Mouse (Mus musculus) MEL (cell line): ENCODE measurements around the gene Slc44a2. TPM values are rescaled to one million over a fixed set of nuclear protein-coding genes. Genes with fewer than 3 reads are reported as not detected.
A peak's percentile ranks its signal among the peaks of the same experiment; 100 is the strongest.

Source experiments
- DNase-seq: peaks from one replicate; pipeline ENCODE4 v3.0.0; 2011; ENCODE audit warnings: low read depth, low spot score
- H3K27ac ChIP-seq: 2 replicates; pipeline ENCODE4 v1.5.1; 2012; ENCODE audit warnings: low read depth, mild to moderate bottlenecking, control low read depth, low read length, moderate library complexity; ENCODE audit not compliant: control insufficient read depth
- H3K27me3 ChIP-seq, 2 experiments: fragments of 150-350 bp in 1 of 2; sonication (generic) in 1 of 2; 2 replicates each; pipeline ENCODE4 v1.6.1; 2012; ENCODE audit warnings: low read length in 2 of 2, mild to moderate bottlenecking in 2 of 2, improper control_type of control experiment in 1 of 2, moderate library complexity in 1 of 2; ENCODE audit not compliant: insufficient read depth in 2 of 2, control insufficient read depth in 1 of 2
- H3K36me3 ChIP-seq, 2 experiments: 2 replicates each; pipeline ENCODE4 v1.6.1; 2012 to 2014; ENCODE audit warnings: low read length in 2 of 2, improper control_type of control experiment in 1 of 2, inconsistent platforms in 1 of 2, mild to moderate bottlenecking in 1 of 2; ENCODE audit not compliant: insufficient read depth in 2 of 2, control insufficient read depth in 1 of 2
- H3K4me1 ChIP-seq, 2 experiments: fragments of 150-350 bp in 1 of 2; sonication (generic) in 1 of 2; 2 replicates each; pipeline ENCODE4 v1.6.1; 2012; ENCODE audit warnings: low read length in 2 of 2, improper control_type of control experiment in 1 of 2, mild to moderate bottlenecking in 1 of 2; ENCODE audit not compliant: insufficient read depth in 2 of 2, control insufficient read depth in 1 of 2
- H3K4me3 ChIP-seq, 2 experiments: fragments of 150-350 bp in 1 of 2; sonication (generic) in 1 of 2; 2 replicates each; pipeline ENCODE4 v1.5.1; 2012; ENCODE audit warnings: low read depth in 2 of 2, low read length in 2 of 2, mild to moderate bottlenecking in 2 of 2, moderate library complexity in 2 of 2, control low read depth in 1 of 2, improper control_type of control experiment in 1 of 2; ENCODE audit not compliant: control insufficient read depth in 1 of 2, insufficient read depth in 1 of 2
- H3K79me2 ChIP-seq: 2 replicates; pipeline ENCODE4 v1.6.1; 2012; ENCODE audit warnings: mild to moderate bottlenecking, low read length, moderate library complexity; ENCODE audit not compliant: control insufficient read depth, poor library complexity, insufficient read depth
- H3K9ac ChIP-seq: 2 replicates; pipeline ENCODE4 v1.6.1; 2012; ENCODE audit warnings: low read depth, mild to moderate bottlenecking, control low read depth, low read length, moderate library complexity; ENCODE audit not compliant: control insufficient read depth, poor library complexity, severe bottlenecking
- H3K9me3 ChIP-seq: fragments of 150-350 bp; sonication (generic); replicated peaks from 2 replicates; pipeline ENCODE4 v1.6.1; 2012; ENCODE audit warnings: mild to moderate bottlenecking, low read length, improper control_type of control experiment, moderate library complexity; ENCODE audit not compliant: insufficient read depth
- EP300 ChIP-seq, 2 experiments: IDR thresholded peaks; 2 replicates each; pipeline ENCODE4 v1.6.1; 2011; ENCODE audit warnings: improper control_type of control experiment in 2 of 2, low read length in 2 of 2, low read depth in 1 of 2, mild to moderate bottlenecking in 1 of 2
- GATA1 ChIP-seq: IDR thresholded peaks from 2 replicates; pipeline ENCODE4 v1.6.1; 2011; ENCODE audit warnings: low read depth, low read length, improper control_type of control experiment
- MXI1 ChIP-seq: IDR thresholded peaks from 2 replicates; pipeline ENCODE4 v1.6.1; 2011; ENCODE audit warnings: mild to moderate bottlenecking, low read depth, low read length, improper control_type of control experiment
- NRF1 ChIP-seq: IDR thresholded peaks from 2 replicates; pipeline ENCODE4 v1.6.1; 2014; ENCODE audit warnings: low read depth, mild to moderate bottlenecking, inconsistent platforms, low read length, improper control_type of control experiment, moderate library complexity; ENCODE audit not compliant: poor library complexity, insufficient read depth, severe bottlenecking
- POLR2A ChIP-seq, 2 experiments: IDR thresholded peaks; 2 replicates each; pipeline ENCODE4 v1.6.1; 2011 to 2012; ENCODE audit warnings: low read length in 2 of 2, mild to moderate bottlenecking in 2 of 2, control low read depth in 1 of 2, improper control_type of control experiment in 1 of 2, low read depth in 1 of 2, moderate library complexity in 1 of 2; ENCODE audit not compliant: control insufficient read depth in 1 of 2, insufficient read depth in 1 of 2, poor library complexity in 1 of 2
- POLR2AphosphoS5 ChIP-seq: IDR thresholded peaks from 2 replicates; pipeline ENCODE4 v1.6.1; 2012; ENCODE audit warnings: low read depth, borderline replicate concordance, mild to moderate bottlenecking, inconsistent platforms, low read length, moderate library complexity, mixed read lengths
- RCOR1 ChIP-seq: IDR thresholded peaks from 2 replicates; pipeline ENCODE4 v1.6.1; 2012; ENCODE audit warnings: low read depth, mild to moderate bottlenecking, inconsistent platforms, low read length, improper control_type of control experiment
- TCF12 ChIP-seq: IDR thresholded peaks from 2 replicates; pipeline ENCODE4 v1.6.1; 2014; ENCODE audit warnings: low read depth, mild to moderate bottlenecking, inconsistent platforms, low read length, improper control_type of control experiment, moderate library complexity
- ZNF384 ChIP-seq: IDR thresholded peaks from 2 replicates; pipeline ENCODE4 v1.6.1; 2012; ENCODE audit warnings: low read depth, mild to moderate bottlenecking, inconsistent platforms, low read length, improper control_type of control experiment
- polyA plus RNA-seq, 2 experiments: library from polyadenylated mRNA; stranded (reverse) in 1 of 2; unstranded in 1 of 2; fragments of >175 nt in 1 of 2; fragments of >200 nt in 1 of 2; gene quantifications; 2 replicates each; pipeline versions ENCODE4 v1.2.1 to v1.2.4; 2012; ENCODE audit warnings: low replicate concordance in 2 of 2, low read depth in 1 of 2; ENCODE audit not compliant: insufficient read length in 2 of 2, insufficient read depth in 1 of 2, missing spikeins in 1 of 2
- total RNA-seq: library from RNA; depleted of rRNA; stranded (reverse); fragments of 300-350 nt; gene quantifications from 2 replicates; pipeline ENCODE4 v1.2.3, GENCODE M21; 2012; rRNA removed

Slc44a2 gene
- total and polyA plus RNA-seq, 3 experiments: 27.3 to 121 TPM; not detected in 1

GRCm38 (mm10) chr9:21403745-21404144 is 83.2 kb downstream of the Slc44a2 start:
- H3K9ac ChIP-seq: no peak overlapping the region
- H3K9me3 ChIP-seq: no peaks in the 10 kb centered on the region
- H3K27ac ChIP-seq: no peak overlapping the region
- no peaks in the 10 kb centered on the region for H3K27me3 ChIP-seq
- TF ChIP-seq RCOR1: no peak
- no peak for TF ChIP-seq MXI1
- 0 out of 4 replicates have a peak, but pooled peaks of 1 of the 2 experiments have one; percentile 3 for TF ChIP-seq POLR2A (IDR thresholded peaks at IDR 0.05; ENCODE audit: control insufficient read depth in 1 of 2, insufficient read depth in 1 of 2, low read depth in 1 of 2, low read length in 2 of 2, poor library complexity in 1 of 2)
- no peak for TF ChIP-seq GATA1
- TF ChIP-seq NRF1: no peak
- TF ChIP-seq EP300 (IDR thresholded peaks at IDR 0.05; ENCODE audit: low read depth in 1 of 2, low read length in 2 of 2): no peak
- TF ChIP-seq ZNF384: no peak
- TF ChIP-seq TCF12: no peak
- TF ChIP-seq POLR2AphosphoS5: peak; percentile 92
- TF ChIP-seq, all 39 proteins: peak for 2
- Histone ChIP-seq H3K79me2 (no peaks in the 10 kb centered on the region), H3K36me3 (peaks cover 0 to 48% of the 10 kb centered on the region in 2 experiments; a peak in 2 of 4 replicates), H3K4me3 (no peak overlapping the region), H3K4me1 (no peaks in the 10 kb centered on the region)
- DNase-seq: no peak

Other genes with a start within 250 kb of the Slc44a2 start
- gene Gm49373, start 247.6 kb upstream of the Slc44a2 start, total RNA-seq: 4.6 and 6.4 TPM in 2 replicates
- 1 to 10 TPM in 1 of 2 experiments, not detected in 1; 8.3 TPM for gene Gm49373, start 247.6 kb upstream of the Slc44a2 start, polyA plus RNA-seq
- 198 and 247 TPM in 2 replicates for gene Fdx1l, start 247.1 kb upstream of the Slc44a2 start, total RNA-seq
- gene Fdx1l, start 247.1 kb upstream of the Slc44a2 start, polyA plus RNA-seq: 100 to 1,000 TPM; 305 to 361 TPM
- gene Gm38431, start 228.7 kb upstream of the Slc44a2 start, total RNA-seq: 42.1 and 47.8 TPM in 2 replicates
- gene Gm38431, start 228.7 kb upstream of the Slc44a2 start, polyA plus RNA-seq: 100 to 1,000 TPM in 1 of 2 experiments, 10 to 100 TPM in 1; 38.9 to 191 TPM
- gene Raver1, start 228.7 kb upstream of the Slc44a2 start, total RNA-seq: 50.0 and 60.1 TPM in 2 replicates
- gene Raver1, start 228.7 kb upstream of the Slc44a2 start, polyA plus RNA-seq: 100 to 1,000 TPM in 1 of 2 experiments, not detected in 1; 291 TPM
- gene Tyk2, start 189.5 kb upstream of the Slc44a2 start, total RNA-seq: 43.8 and 45.6 TPM in 2 replicates
- 10 to 100 TPM in 1 of 2 experiments, not detected in 1; 63.3 TPM for gene Tyk2, start 189.5 kb upstream of the Slc44a2 start, polyA plus RNA-seq
- 751 and 779 TPM in 2 replicates for gene Cdc37, start 170.7 kb upstream of the Slc44a2 start, total RNA-seq
- gene Cdc37, start 170.7 kb upstream of the Slc44a2 start, polyA plus RNA-seq: 1,000 to 10,000 TPM in 1 of 2 experiments, 100 to 1,000 TPM in 1; 914 to 1,631 TPM
- 13.8 and 16.6 TPM in 2 replicates for gene Pde4a, start 155.0 kb upstream of the Slc44a2 start, total RNA-seq
- 10 to 100 TPM; 45.6 to 53.9 TPM for gene Pde4a, start 155.0 kb upstream of the Slc44a2 start, polyA plus RNA-seq
- gene Keap1, start 81.3 kb upstream of the Slc44a2 start, total RNA-seq: 168 and 174 TPM in 2 replicates
- gene Keap1, start 81.3 kb upstream of the Slc44a2 start, polyA plus RNA-seq: 100 to 1,000 TPM in 1 of 2 experiments, 10 to 100 TPM in 1; 67.5 to 171 TPM
- 0.04 TPM in 1 of 2 replicates, not detected in the other for gene S1pr5, start 72.3 kb upstream of the Slc44a2 start, total RNA-seq
- under 1 TPM in 1 of 2 experiments, not detected in 1; 0.08 TPM for gene S1pr5, start 72.3 kb upstream of the Slc44a2 start, polyA plus RNA-seq
- 76.4 and 83.9 TPM in 2 replicates for gene Atg4d, start 55.4 kb upstream of the Slc44a2 start, total RNA-seq
- 10 to 100 TPM in 1 of 2 experiments, not detected in 1; 99.7 TPM for gene Atg4d, start 55.4 kb upstream of the Slc44a2 start, polyA plus RNA-seq
- gene Kri1, start 32.7 kb upstream of the Slc44a2 start, total RNA-seq: 175 and 199 TPM in 2 replicates
- 100 to 1,000 TPM in 1 of 2 experiments, 10 to 100 TPM in 1; 76.1 to 233 TPM for gene Kri1, start 32.7 kb upstream of the Slc44a2 start, polyA plus RNA-seq
- 40.1 and 55.2 TPM in 2 replicates for gene Cdkn2d, start 29.3 kb upstream of the Slc44a2 start, total RNA-seq
- 10 to 100 TPM in 1 of 2 experiments, not detected in 1; 67.9 TPM for gene Cdkn2d, start 29.3 kb upstream of the Slc44a2 start, polyA plus RNA-seq
- 0.52 and 0.73 TPM in 2 replicates for gene Ap1m2, start 8.4 kb upstream of the Slc44a2 start, total RNA-seq
- 1 to 10 TPM in 1 of 2 experiments, not detected in 1; 1.0 TPM for gene Ap1m2, start 8.4 kb upstream of the Slc44a2 start, polyA plus RNA-seq
- gene Ilf3, start 47.2 kb downstream of the Slc44a2 start, total RNA-seq: 210 and 235 TPM in 2 replicates
- 100 to 1,000 TPM in 1 of 2 experiments, 10 to 100 TPM in 1; 67.4 to 519 TPM for gene Ilf3, start 47.2 kb downstream of the Slc44a2 start, polyA plus RNA-seq
- gene Qtrt1, start 91.1 kb downstream of the Slc44a2 start, total RNA-seq: 173 and 199 TPM in 2 replicates
- gene Qtrt1, start 91.1 kb downstream of the Slc44a2 start, polyA plus RNA-seq: 100 to 1,000 TPM in 1 of 2 experiments, not detected in 1; 244 TPM
- 110 and 117 TPM in 2 replicates for gene Dnm2, start 104.2 kb downstream of the Slc44a2 start, total RNA-seq
- 100 to 1,000 TPM; 237 to 832 TPM for gene Dnm2, start 104.2 kb downstream of the Slc44a2 start, polyA plus RNA-seq
- 128 and 146 TPM in 2 replicates for gene Tmed1, start 189.6 kb downstream of the Slc44a2 start, total RNA-seq
- 10 to 100 TPM in 1 of 2 experiments, not detected in 1; 89.4 TPM for gene Tmed1, start 189.6 kb downstream of the Slc44a2 start, polyA plus RNA-seq
- gene AB124611, start 205.5 kb downstream of the Slc44a2 start, total RNA-seq: 37.2 and 55.2 TPM in 2 replicates
- gene AB124611, start 205.5 kb downstream of the Slc44a2 start, polyA plus RNA-seq: 10 to 100 TPM in 1 of 2 experiments, not detected in 1; 58.7 TPM
- gene Carm1, start 226.2 kb downstream of the Slc44a2 start, total RNA-seq: 121 and 131 TPM in 2 replicates
- gene Carm1, start 226.2 kb downstream of the Slc44a2 start, polyA plus RNA-seq: 100 to 1,000 TPM; 121 to 423 TPM